Mouse (Mus musculus) limb, embryonic 14.5 days (tissue): ENCODE results near the gene Tbc1d32. TPM values are rescaled to one million over a fixed set of nuclear protein-coding genes. Genes with fewer than 3 reads are reported as not detected.

Source experiments
- ATAC-seq: fragments of 200-750 bp; cut with Nextera tagmentation; 2 replicates; pipeline ENCODE4 v1.8.0; 2017; ENCODE audit warnings: low read depth, moderate number of reproducible peaks, moderate TSS enrichment; ENCODE audit not compliant: low FRiP score
- DNase-seq: peaks from one replicate; pipeline ENCODE4 v3.0.0-alpha.2; 2015; ENCODE audit warnings: low spot score
- H3K27ac ChIP-seq: fragments of 300-500 bp; sonication (generic); replicated peaks from 2 replicates; pipeline ENCODE4 v1.5.1; 2014; ENCODE audit warnings: low read depth, mild to moderate bottlenecking, low read length, moderate library complexity, mixed read lengths
- H3K27me3 ChIP-seq: fragments of 300-500 bp; sonication (generic); 2 replicates; pipeline ENCODE4 v1.6.1; 2014; ENCODE audit warnings: low read length, mixed read lengths; ENCODE audit not compliant: control insufficient read depth, insufficient read depth
- H3K36me3 ChIP-seq: fragments of 300-500 bp; sonication (generic); 2 replicates; pipeline ENCODE4 v1.6.1; 2014; ENCODE audit warnings: mild to moderate bottlenecking, low read length, moderate library complexity, mixed read lengths; ENCODE audit not compliant: control insufficient read depth, insufficient read depth
- H3K4me1 ChIP-seq: fragments of 300-500 bp; sonication (generic); 2 replicates; pipeline ENCODE4 v1.6.1; 2014; ENCODE audit warnings: antibody characterized with exemption, low read length, mixed read lengths; ENCODE audit not compliant: control insufficient read depth, insufficient read depth
- H3K4me2 ChIP-seq: fragments of 300-500 bp; sonication (generic); replicated peaks from 2 replicates; pipeline ENCODE4 v1.6.1; 2014; ENCODE audit warnings: low read depth, mild to moderate bottlenecking, low read length, moderate library complexity; ENCODE audit not compliant: severe bottlenecking
- H3K4me3 ChIP-seq: fragments of 300-500 bp; sonication (generic); replicated peaks from 2 replicates; pipeline ENCODE4 v1.5.1; 2014; ENCODE audit warnings: low read length
- H3K9ac ChIP-seq: fragments of 300-500 bp; sonication (generic); 2 replicates; pipeline ENCODE4 v1.6.1; 2014; ENCODE audit warnings: mild to moderate bottlenecking, low read depth, low read length, moderate library complexity; ENCODE audit not compliant: severe bottlenecking
- H3K9me3 ChIP-seq: fragments of 300-500 bp; sonication (generic); 2 replicates; pipeline ENCODE4 v1.6.1; 2016; ENCODE audit warnings: low read length; ENCODE audit not compliant: control insufficient read depth
- POLR2A ChIP-seq: fragments of 200-500 bp; IDR thresholded peaks from 2 replicates; pipeline ENCODE4 v1.8.0; 2012; ENCODE audit warnings: inconsistent platforms, mild to moderate bottlenecking, moderate library complexity, borderline replicate concordance; ENCODE audit not compliant: insufficient read depth, insufficient read length; ENCODE audit errors: extremely low read depth
- WGBS: fragments of 180-500 bp; shearing (Covaris S2); extraction: QIAGEN DNeasy Blood & Tissue Kit; methylation state at CpG from one replicate; pipeline ENCODE4 v1.1.7; 2014; 5-methylcytosine and 5-hydroxymethylcytosine counted together
- polyA plus RNA-seq, 2 experiments: library from polyadenylated mRNA; depleted of rRNA in 1 of 2; stranded (reverse) in 1 of 2; unstranded in 1 of 2; fragments of >200 nt; fragmentation: Nextera tagmentation in 1 of 2; extraction: Ambion mirVana in 1 of 2; gene quantifications; 2 replicates each; pipeline versions ENCODE4 v1.2.1 to v1.2.3; 2012 to 2014

The Tbc1d32 gene
- polyA plus RNA-seq, 2 experiments, result 2.2 to 2.6 TPM

GRCm38 (mm10) chr10:56024579-56024978 lies 203.9 kb downstream of the Tbc1d32 start:
- no peak overlapping the region for H3K4me2 ChIP-seq
- no peaks in the 10 kb centered on the region for H3K9me3 ChIP-seq
- ATAC-seq (no peak), DNase-seq (no peak)
- no peak overlapping the region for H3K9ac ChIP-seq
- no peaks in the 10 kb centered on the region for H3K4me1 ChIP-seq
- no peak for TF ChIP-seq POLR2A
- no peaks in the 10 kb centered on the region for H3K27me3 ChIP-seq
- no peak overlapping the region for H3K4me3 ChIP-seq
- WGBS, result 99% methylated on average over 2 of the region's 2 CpGs
- H3K36me3 ChIP-seq, result no peaks in the 10 kb centered on the region
- no peak overlapping the region for H3K27ac ChIP-seq

- H3K27ac ChIP-seq, result no peak overlapping the region
- TF ChIP-seq POLR2A, result no peak
- no peaks in the 10 kb centered on the region for H3K36me3 ChIP-seq
- no peak overlapping the region for H3K4me3 ChIP-seq
- peak; percentile 66 for DNase-seq
- H3K9me3 ChIP-seq, result no peaks in the 10 kb centered on the region
- no peak overlapping the region for H3K9ac ChIP-seq
- H3K4me2 ChIP-seq, result no peak overlapping the region
- H3K27me3 ChIP-seq, result no peaks in the 10 kb centered on the region
- peak; percentile 65; the same call in 1 of the 2 replicates for ATAC-seq
- 31% methylated on average over 2 of the region's 2 CpGs for WGBS
- no peaks in the 10 kb centered on the region for H3K4me1 ChIP-seq
Measured at GRCm38 (mm10) chr10:55979898-55980521, 248.5 kb downstream of the Tbc1d32 start.

- no peak overlapping the region for H3K4me3 ChIP-seq
- no peak for DNase-seq
- TF ChIP-seq POLR2A, result no peak
- no peak for ATAC-seq
- no peaks in the 10 kb centered on the region for H3K36me3 ChIP-seq
- WGBS, result 83% methylated on average over 7 of the region's 7 CpGs
- no peak overlapping the region for H3K27ac ChIP-seq
- H3K9ac ChIP-seq, result no peak overlapping the region
- H3K4me2 ChIP-seq, result no peak overlapping the region
- H3K9me3 ChIP-seq, result no peaks in the 10 kb centered on the region
- no peaks in the 10 kb centered on the region for H3K4me1 ChIP-seq
- no peaks in the 10 kb centered on the region for H3K27me3 ChIP-seq
Measured at GRCm38 (mm10) chr10:55978001-55978400, 250.5 kb downstream of the Tbc1d32 start.

Other genes starting within 250 kb of the Tbc1d32 start
- gene Msl3l2, start 121.8 kb downstream of the Tbc1d32 start, polyA plus RNA-seq (2012; rRNA removed), result 10.6 and 11.6 TPM in 2 replicates
- gene Msl3l2, start 121.8 kb downstream of the Tbc1d32 start, polyA plus RNA-seq (2014; fragmentation: Nextera tagmentation; extraction: Ambion mirVana), result 6.9 and 8.7 TPM in 2 replicates
- 86.4 and 102 TPM in 2 replicates for gene Gja1, start 148.6 kb upstream of the Tbc1d32 start, polyA plus RNA-seq (2012; rRNA removed)
- gene Gja1, start 148.6 kb upstream of the Tbc1d32 start, polyA plus RNA-seq (2014; fragmentation: Nextera tagmentation; extraction: Ambion mirVana), result 388 and 411 TPM in 2 replicates